Mouse (Mus musculus): ENCODE measurements at regions not wholly inside any gene's neighbourhood (a gene's known extent, or its start where the extent isn't known, plus 50 kb on each side); places are given as distances from the start of the nearest gene placed in this dataset.

DNA sequence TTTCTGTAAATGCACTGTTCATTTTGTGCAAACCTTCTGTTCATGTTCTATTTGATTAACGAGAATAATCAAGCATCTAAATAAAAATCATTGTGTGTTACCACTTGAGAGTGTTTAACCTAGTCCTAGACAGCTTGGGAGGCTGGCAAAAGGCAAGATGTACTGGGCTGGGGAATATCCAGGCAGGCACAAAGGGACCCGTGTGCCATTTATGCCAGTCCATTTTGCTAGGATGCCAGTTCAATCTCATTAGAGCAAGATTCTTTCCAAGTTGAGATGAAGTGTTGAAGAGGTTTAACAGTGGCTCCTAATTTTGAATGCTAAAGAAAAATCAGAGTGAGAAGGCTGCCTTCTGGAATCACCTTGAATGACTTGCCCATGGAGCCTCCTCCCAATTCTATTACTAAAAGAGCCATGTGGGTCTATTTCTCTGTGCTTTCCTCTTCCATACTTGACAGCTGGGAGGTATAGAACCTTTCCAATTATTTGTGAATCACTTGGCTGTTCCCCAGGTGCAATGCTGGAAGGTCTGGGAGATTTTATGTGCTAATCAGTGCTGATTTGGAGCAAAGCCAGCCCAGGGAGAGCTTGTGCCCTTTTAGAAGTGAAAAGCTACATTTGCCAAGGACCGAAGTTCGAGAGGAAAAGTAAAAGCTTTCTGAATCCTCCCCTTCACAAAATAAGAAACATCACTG, 618.9 kb upstream of the Agtr1b start:
- Histone ChIP-seq H3K27ac (ENCODE audit: low read length) (peak overlapping the region; percentile 78), H3K27me3 (replicated peaks; ENCODE audit: control insufficient read depth, insufficient read depth, low read length) (no peaks in the 10 kb centered on the region), H3K9me3 (ENCODE audit: control insufficient read depth, low read length) (no peaks in the 10 kb centered on the region), H3K4me3 (replicated peaks; ENCODE audit: low read length) (no peak overlapping the region), H3K36me3 (ENCODE audit: control insufficient read depth, insufficient read depth) (no peaks in the 10 kb centered on the region), H3K4me2 (ENCODE audit: low read length) (0 out of 2 replicates have a peak overlapping the region, but pooled peaks have one; percentile 12), H3K9ac (replicated peaks; ENCODE audit: low read depth, low read length) (no peak overlapping the region), H3K4me1 (replicated peaks; ENCODE audit: control insufficient read depth, insufficient read depth, low read length) (peaks cover 19% of the 10 kb centered on the region)
- WGBS = 16% methylated on average over 4 of the region's 4 CpGs
- peak; percentile 83 for ATAC-seq

DNA sequence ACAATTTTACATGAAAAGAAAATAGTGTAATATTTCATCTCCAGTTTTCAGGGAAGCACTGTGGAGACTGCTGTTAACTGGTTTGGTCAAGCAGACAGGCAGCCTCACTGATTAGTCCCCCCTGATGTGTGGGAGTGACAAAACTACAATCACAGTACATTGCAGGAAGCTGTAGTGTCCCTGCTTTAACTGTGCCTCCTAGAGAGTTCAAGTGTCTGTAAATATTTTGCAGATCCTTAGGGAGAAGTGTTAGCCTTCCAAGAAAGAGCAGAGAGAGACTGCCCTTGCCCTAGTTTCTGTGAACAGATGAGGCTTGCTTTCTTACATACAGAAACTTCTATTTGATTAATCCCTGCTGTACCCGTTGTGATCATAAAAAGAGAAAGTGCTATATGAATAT, 617.2 kb upstream of the Agtr1b start:
- Histone ChIP-seq H3K4me1 (replicated peaks; ENCODE audit: control insufficient read depth, insufficient read depth, low read length) (peaks cover 19% of the 10 kb centered on the region), H3K9me3 (ENCODE audit: control insufficient read depth, low read length) (no peaks in the 10 kb centered on the region), H3K36me3 (ENCODE audit: control insufficient read depth, insufficient read depth) (no peaks in the 10 kb centered on the region), H3K4me3 (replicated peaks; ENCODE audit: low read length) (no peak overlapping the region), H3K27ac (ENCODE audit: low read length) (no peak overlapping the region), H3K27me3 (replicated peaks; ENCODE audit: control insufficient read depth, insufficient read depth, low read length) (no peaks in the 10 kb centered on the region), H3K4me2 (ENCODE audit: low read length) (no peak overlapping the region), H3K9ac (replicated peaks; ENCODE audit: low read depth, low read length) (no peak overlapping the region)
- WGBS = 40% methylated on average over 1 of the region's 1 CpGs
- no peak for ATAC-seq

DNA sequence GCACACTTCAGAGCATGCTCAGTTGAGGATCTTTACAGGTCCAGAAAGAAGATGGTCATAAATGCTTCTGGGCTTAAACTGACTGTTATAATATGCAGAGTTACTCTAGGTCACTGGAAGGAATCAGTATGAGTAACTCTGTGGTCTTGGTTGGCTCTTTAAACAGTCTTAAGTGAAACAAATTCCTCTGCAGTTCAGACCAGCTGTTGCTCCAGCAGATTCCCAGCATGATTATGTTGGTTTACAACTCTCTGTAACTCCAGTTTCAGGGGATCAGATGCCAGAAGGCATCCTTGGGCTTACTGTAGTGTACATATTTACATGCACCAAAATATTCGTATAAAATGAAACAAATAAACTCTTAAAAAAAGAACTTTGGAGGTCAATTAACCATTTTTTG, 606.1 kb upstream of the Agtr1b start:
- no peak overlapping the region for H3K4me2 ChIP-seq (ENCODE audit: low read length)
- H3K36me3 ChIP-seq (ENCODE audit: control insufficient read depth, insufficient read depth) = no peaks in the 10 kb centered on the region
- 77% methylated on average over 1 of the region's 1 CpGs for WGBS
- H3K27me3 ChIP-seq (replicated peaks; ENCODE audit: control insufficient read depth, insufficient read depth, low read length) = no peaks in the 10 kb centered on the region
- H3K9me3 ChIP-seq (ENCODE audit: control insufficient read depth, low read length) = no peaks in the 10 kb centered on the region
- H3K4me1 ChIP-seq (replicated peaks; ENCODE audit: control insufficient read depth, insufficient read depth, low read length) = no peaks in the 10 kb centered on the region
- H3K27ac ChIP-seq (ENCODE audit: low read length) = no peak overlapping the region
- H3K9ac ChIP-seq (replicated peaks; ENCODE audit: low read depth, low read length) = no peak overlapping the region
- H3K4me3 ChIP-seq (replicated peaks; ENCODE audit: low read length) = no peak overlapping the region
- no peak for ATAC-seq
